Mouse (Mus musculus) layer of hippocampus, postnatal 25 days (tissue): Measurements from ENCODE around the gene Gm12888. TPM values are rescaled to one million over a fixed set of nuclear protein-coding genes. Genes with fewer than 3 reads are reported as not detected.
"Not testable (repeated sequence)": the region's sequence is repeated elsewhere in the genome, so short reads cannot be mapped to it uniquely, and the experiment has no call there.

Experiments
- DNase-seq, 2 experiments: peaks; one replicate each; pipeline ENCODE4 v3.0.0; 2022; ENCODE audit warnings: mixed read lengths in 2 of 2, low spot score in 1 of 2; ENCODE audit errors: extremely low spot score in 1 of 2
- total RNA-seq, 2 experiments: library from RNA; stranded (reverse); gene quantifications; 2 replicates each; pipeline ENCODE4 v1.2.3; 2021

Gm12888 gene
- total RNA-seq: not detected

DNA sequence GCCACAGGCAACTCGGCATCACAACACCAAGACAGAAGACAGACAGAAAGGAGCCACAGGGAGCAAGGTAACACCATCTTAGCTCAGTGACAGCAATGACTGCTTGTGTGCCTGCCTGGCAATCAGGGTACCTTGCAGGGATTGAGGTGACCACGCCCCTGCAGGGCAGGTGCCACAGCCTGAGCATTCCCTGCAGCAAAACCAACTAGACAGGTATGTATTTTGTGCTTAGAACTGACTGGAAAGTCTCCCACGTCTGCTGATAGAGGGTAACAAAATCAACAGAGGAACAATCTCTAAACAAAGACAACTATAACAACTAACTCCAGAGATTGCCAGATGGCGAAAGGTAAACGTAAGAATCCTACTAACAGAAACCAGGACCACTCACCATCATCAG, at the start of gene Gm12888:
Gene Gm12888, minus strand, starts transcription at position 101 of the 400 bp plus-strand sequence.
- not testable (repeated sequence) for DNase-seq

Other genes with a start within 250 kb of the Gm12888 start
- 10 to 100 TPM; 22.7 to 24.8 TPM for gene Zmpste24, start 226.7 kb downstream of the Gm12888 start, total RNA-seq
- not detected for gene Tmco2, start 215.7 kb downstream of the Gm12888 start, total RNA-seq
- 10 to 100 TPM; 28.4 to 31.8 TPM for gene Rlf, start 109.8 kb downstream of the Gm12888 start, total RNA-seq
- not detected for gene Gm12886, start 98.2 kb upstream of the Gm12888 start, total RNA-seq